Mouse (Mus musculus): ENCODE results near the gene Qtrt2.

Gene Qtrt2

GRCm38 (mm10) chr16:43926341-43926859 lies at the start of gene Qtrt2:
Gene Qtrt2, minus strand, starts transcription at chr16:43926809.
- no peak for DNase-seq (ENCODE audit: low read depth, low spot score)

GRCm38 (mm10) chr16:43973606-43974220 lies 47.1 kb upstream of the Qtrt2 start:
- DNase-seq (ENCODE audit: low read depth, low spot score) = no peak

- no peak for DNase-seq (ENCODE audit: low read depth, low spot score)
Measured at GRCm38 (mm10) chr16:43973147-43973546, 46.5 kb upstream of the Qtrt2 start.

- no peak for DNase-seq (ENCODE audit: low read depth, low spot score)
Measured at GRCm38 (mm10) chr16:43972391-43972790, 45.8 kb upstream of the Qtrt2 start.

- no peak for DNase-seq (ENCODE audit: low read depth, low spot score)
Measured at GRCm38 (mm10) chr16:43971741-43972140, 45.1 kb upstream of the Qtrt2 start.

GRCm38 (mm10) chr16:43971189-43971588 lies 44.6 kb upstream of the Qtrt2 start:
- DNase-seq (ENCODE audit: low read depth, low spot score) = no peak

- no peak for DNase-seq (ENCODE audit: low read depth, low spot score)
Measured at GRCm38 (mm10) chr16:43970426-43970825, 43.8 kb upstream of the Qtrt2 start.

GRCm38 (mm10) chr16:43965781-43966389 lies 39.3 kb upstream of the Qtrt2 start:
- DNase-seq (ENCODE audit: low read depth, low spot score) = no peak

GRCm38 (mm10) chr16:43963780-43964179 lies 37.2 kb upstream of the Qtrt2 start:
- DNase-seq (ENCODE audit: low read depth, low spot score) = no peak

GRCm38 (mm10) chr16:43963291-43963690 lies 36.7 kb upstream of the Qtrt2 start:
- no peak for DNase-seq (ENCODE audit: low read depth, low spot score)

GRCm38 (mm10) chr16:43958038-43958437 lies 31.4 kb upstream of the Qtrt2 start:
- DNase-seq (ENCODE audit: low read depth, low spot score) = no peak

- no peak for DNase-seq (ENCODE audit: low read depth, low spot score)
Measured at GRCm38 (mm10) chr16:43954913-43955312, 28.3 kb upstream of the Qtrt2 start.

GRCm38 (mm10) chr16:43951591-43951990 lies 25.0 kb upstream of the Qtrt2 start:
- no peak for DNase-seq (ENCODE audit: low read depth, low spot score)

- DNase-seq (ENCODE audit: low read depth, low spot score) = no peak
Measured at GRCm38 (mm10) chr16:43945869-43946268, 19.3 kb upstream of the Qtrt2 start.

- DNase-seq (ENCODE audit: low read depth, low spot score) = no peak
Measured at GRCm38 (mm10) chr16:43945351-43945750, 18.7 kb upstream of the Qtrt2 start.

GRCm38 (mm10) chr16:43940846-43941245 lies 14.2 kb upstream of the Qtrt2 start:
- DNase-seq (ENCODE audit: low read depth, low spot score) = no peak

- no peak for DNase-seq (ENCODE audit: low read depth, low spot score)
Measured at GRCm38 (mm10) chr16:43935892-43936291, 9.3 kb upstream of the Qtrt2 start.

- DNase-seq (ENCODE audit: low read depth, low spot score) = no peak
Measured at GRCm38 (mm10) chr16:43935367-43935766, 8.8 kb upstream of the Qtrt2 start.

- no peak for DNase-seq (ENCODE audit: low read depth, low spot score)
Measured at GRCm38 (mm10) chr16:43934856-43935255, 8.2 kb upstream of the Qtrt2 start.

GRCm38 (mm10) chr16:43933041-43933440 lies 6.4 kb upstream of the Qtrt2 start:
- no peak for DNase-seq (ENCODE audit: low read depth, low spot score)

GRCm38 (mm10) chr16:43932319-43932718 lies 5.7 kb upstream of the Qtrt2 start:
- no peak for DNase-seq (ENCODE audit: low read depth, low spot score)

- DNase-seq (ENCODE audit: low read depth, low spot score) = no peak
Measured at GRCm38 (mm10) chr16:43931502-43931901, 4.9 kb upstream of the Qtrt2 start.

- no peak for DNase-seq (ENCODE audit: low read depth, low spot score)
Measured at GRCm38 (mm10) chr16:43930577-43930976, 4.0 kb upstream of the Qtrt2 start.

Measured in brain, embryonic 18.5 days (tissue).